Mouse (Mus musculus) left cerebral cortex, postnatal 10 days (tissue): Measurements from ENCODE around the gene Ccl17. TPM values are rescaled to one million over a fixed set of nuclear protein-coding genes. Genes with fewer than 3 reads are reported as not detected.

Experiments used
- DNase-seq, 2 experiments: peaks; one replicate each; pipeline ENCODE4 v3.0.0; 2021 to 2022; ENCODE audit warnings: low spot score in 2 of 2, mixed read lengths in 1 of 2; ENCODE audit errors: extremely low spot score in 1 of 2
- intact Hi-C: fragments of 180-260 bp; cut with DNase I; formaldehyde crosslinking; loops from one replicate; pipeline ENCODE4 v1.15.1; 2025
- total RNA-seq, 2 experiments: library from RNA; stranded (reverse); gene quantifications; 2 replicates each; pipeline ENCODE4 v1.2.3; 2021

The Ccl17 gene
- total RNA-seq, 2 experiments from 2014 or later, result 10.8 to 12.3 TPM

DNA sequence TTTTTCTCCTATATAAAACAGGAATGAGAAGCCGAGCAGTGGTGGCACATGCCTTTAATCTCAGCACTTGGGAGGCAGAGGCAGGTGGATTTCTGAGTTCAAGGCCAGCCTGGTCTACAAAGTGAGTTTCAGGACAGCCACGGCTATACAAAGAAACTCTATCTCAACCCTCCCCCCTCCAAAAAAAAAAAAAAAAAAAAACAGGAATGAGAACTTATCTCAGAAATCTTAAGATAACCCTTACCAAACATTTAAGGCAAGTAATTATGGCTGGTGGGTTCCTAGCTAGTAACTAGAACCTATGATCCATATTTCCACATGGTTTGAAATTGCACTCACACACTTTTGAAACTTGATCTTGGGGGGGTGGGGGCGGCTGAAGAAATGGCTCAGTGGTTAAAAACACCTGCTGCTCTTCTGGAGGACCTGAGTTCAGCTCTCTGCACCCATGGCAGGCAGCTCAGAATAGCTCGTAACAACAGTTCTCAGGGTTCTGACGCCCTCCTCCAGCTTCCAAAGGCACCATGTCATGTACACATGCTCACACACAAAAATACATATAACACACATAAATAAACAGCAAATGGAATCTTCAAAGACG lies 24.2 kb upstream of the Ccl17 start:
- intact Hi-C loops, result no loop called here
- no peak for DNase-seq

DNA sequence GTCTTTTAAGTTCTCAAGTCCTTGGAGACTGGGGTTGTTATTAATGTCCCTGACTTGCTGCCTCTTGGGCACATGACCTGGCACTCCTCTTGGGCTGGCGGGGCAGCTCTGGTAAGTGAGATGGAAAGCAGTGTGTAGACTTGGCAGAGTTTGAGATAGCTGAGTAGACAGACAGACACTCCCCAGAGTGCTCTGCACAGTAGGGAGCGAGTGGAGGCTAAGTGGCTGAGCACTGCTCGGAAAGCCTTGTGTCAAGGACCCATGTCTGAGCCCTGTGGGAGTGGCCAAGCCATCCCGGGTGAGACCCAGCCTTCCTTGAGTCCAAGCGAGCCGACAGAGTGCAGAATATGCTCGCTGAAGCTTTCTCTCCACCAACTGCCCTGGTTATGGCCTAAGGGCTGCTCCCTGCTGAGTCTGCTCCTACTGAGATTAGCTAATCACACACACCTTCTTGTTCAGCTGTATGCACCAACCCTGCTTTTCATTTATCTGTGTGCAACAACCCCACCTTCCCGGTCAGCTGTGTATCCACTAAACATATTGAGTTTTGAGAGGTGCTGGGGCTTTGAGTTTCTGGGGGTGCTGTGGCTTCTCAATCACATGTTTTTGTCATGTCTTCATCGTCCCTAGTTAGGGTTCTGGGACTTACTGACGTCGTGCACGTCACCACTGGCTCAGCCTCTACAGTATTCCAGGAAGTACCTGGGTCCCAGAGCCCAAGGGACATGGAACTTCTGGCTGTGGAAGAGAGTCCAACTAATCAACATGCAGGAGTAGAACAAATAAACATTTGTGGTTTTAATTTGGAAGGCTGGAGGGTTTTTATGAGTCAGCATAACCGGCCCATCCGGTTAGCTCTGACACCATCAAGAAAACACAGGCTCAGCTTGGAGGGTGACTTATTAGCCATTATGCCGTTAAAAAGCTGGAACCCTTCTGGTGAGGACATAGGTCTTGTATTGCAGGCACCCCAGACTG lies 22.4 kb upstream of the Ccl17 start:
- intact Hi-C loops, result no loop called here
- DNase-seq, result peak in 1 of 2 experiments; percentile 42

DNA sequence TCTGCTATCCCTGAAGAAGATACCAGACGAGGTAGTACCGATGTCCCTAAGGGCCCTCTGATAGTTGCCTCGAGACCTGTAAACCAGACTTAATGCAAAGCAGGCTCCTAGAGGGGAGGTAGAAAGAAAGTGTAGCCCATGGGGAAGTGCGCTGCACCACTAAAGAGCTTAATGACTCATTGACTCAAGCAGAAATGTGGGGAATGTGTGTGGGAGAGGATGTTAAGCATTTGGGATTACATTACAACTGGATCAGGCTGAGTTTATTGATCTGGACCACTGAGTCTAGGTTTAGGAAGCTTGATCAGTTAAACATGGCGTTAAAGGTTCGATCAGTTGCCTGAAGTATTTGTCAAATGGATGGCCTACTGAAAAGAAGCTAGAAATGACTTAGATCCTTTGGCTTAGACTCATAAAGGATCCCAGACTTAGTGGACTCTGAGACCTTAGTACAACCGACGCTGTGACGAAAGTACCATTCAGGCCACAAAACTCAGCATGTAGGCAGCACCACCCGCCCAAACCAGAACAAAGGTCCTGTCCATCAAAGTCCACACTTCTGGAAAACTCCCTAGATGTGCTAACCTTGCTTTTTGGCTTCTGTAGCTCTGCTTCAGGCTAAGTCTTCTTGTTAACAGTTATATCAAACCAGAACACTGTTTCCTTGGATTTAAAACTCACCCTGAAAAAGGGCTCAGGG lies 20.8 kb upstream of the Ccl17 start:
- intact Hi-C loops, result no loop called here
- DNase-seq, result no peak

DNA sequence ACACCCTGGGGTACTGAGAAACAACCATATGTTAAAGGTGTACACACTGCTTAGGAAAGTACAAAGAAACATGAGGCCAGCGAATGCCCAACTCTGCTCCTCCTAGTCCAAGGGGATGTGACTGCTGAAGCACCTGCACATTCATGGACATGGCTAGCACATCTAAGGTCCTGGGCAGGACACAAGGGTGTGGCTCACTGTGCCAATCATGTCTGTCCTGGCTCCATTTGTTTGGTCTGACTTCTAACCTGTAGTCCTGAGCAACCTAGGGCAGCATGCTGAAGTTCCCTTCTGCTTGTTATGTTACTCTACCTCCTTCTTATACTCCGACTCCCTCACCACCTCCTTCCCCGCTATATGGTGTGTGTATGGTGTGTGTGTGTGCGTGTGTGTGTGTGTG lies 15.9 kb upstream of the Ccl17 start:
- intact Hi-C loops, result no loop called here
- no peak for DNase-seq

DNA sequence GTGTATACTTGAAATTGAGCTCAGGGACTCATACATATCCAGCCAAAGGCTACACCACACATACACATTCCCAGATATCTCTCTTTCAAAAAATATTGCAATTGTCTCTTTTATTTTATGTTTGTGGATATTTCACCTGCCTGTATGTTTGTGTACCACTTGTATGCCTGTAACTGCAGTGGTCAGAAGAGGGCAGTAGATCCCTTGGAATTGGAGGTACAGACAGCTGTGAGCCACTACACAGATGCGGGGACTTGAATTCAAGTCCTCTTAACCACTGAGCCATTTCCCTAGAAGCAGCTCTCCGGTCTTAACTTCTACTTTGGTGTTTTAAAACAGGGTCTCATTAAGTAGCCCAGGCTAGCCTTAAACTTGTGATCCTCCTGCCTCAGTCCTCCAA lies 15.5 kb upstream of the Ccl17 start:
- intact Hi-C loops, result no loop called here

DNA sequence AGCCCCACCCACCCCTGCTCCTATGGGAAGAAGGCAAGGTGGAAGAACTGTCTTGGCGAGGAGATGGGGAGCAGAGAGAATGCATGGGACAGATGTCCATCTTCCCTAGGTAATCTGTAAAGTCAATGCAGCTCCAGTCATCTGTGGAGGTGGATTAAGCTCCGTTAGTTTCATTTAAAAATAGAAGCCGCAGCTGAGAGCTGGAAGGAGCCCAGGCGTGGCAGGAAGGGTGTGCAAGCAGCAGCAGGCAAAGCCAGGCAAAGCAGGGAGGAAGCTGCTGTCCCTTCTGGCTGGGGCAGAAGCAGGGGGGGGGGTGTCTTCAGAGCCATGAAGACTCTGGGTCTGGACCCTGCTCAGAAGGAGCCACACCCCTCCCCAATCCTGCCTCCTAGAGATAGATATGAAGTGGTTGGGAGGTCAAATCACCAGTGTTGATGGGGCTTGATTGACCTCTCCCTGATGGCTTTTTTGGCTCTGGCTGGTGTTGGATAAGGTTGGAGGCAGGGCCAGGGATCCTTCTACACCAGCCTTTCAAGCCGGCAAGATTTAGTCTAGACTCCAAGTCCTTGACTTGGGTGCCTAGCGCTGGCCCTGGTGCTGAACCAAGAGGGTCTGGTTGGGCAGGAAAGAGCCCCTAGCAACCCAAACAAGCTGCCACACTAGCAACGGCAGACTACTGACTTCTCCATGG lies 9.8 kb upstream of the Ccl17 start:
- peak in 1 of 2 experiments; percentile 51 for DNase-seq
- intact Hi-C loops, result no loop called here

More for the DNA sequence above, 15.5 kb upstream of the Ccl17 start:
- DNase-seq, result no peak

DNA sequence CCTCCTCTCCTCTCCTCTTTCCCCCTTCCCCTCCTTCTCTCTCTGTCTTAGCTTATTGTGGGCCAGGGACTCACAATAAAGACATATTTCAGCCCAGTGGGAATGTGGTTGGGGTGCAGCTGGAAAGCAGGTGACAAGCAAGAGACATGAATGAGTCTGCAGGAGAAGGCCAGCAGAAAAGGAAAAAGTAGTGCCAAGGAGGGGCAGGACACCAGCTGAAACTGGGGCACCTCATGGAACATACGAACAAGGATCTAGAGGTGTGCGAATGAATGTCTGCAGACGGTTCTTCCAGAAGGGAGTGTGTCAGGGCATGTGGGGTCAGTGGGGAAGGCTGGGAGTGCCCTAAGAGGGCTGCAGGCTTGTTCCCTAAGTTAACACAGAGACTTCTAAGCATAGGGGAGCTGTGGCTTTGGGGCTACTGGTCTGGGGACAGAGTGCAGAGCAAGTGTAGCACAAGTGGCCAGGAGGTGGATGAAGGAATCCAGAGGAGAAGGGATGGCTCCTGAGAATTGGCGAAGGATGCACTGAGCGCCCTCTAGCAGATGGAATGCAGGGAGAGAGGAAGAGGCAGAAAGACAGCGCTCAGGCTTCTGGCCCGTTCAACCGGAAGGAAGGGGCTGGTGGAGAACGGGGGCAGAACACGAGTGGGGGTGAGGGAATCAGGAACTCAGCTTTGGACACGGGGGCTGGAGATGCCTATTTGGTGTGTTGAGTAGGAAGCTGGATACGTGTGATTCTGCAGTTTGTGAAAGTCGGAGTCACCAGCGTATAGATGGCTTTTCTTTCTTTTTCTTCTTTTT lies 8.8 kb upstream of the Ccl17 start:
- intact Hi-C loops, result no loop called here

DNA sequence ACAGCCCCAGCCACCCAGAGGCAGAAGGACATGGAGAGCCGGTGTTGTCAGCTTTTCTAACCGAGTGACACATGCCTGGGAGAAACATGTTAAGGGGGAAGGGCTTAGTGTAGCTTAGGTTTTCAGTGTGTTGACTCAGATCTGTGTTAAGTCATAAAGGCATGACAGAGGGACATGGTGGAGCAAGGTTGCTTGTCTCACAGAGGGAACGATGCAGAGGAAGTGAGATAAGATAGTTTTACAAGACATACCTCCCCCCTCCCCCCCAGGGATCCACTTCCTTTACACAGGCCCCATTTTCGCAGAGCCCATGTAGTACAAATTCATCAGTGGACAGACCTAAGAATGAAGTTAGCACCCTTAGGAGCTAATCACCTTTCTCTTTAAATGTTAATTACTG lies 7.9 kb upstream of the Ccl17 start:
- no peak for DNase-seq
- intact Hi-C loops, result no loop called here

More for the DNA sequence above, 8.8 kb upstream of the Ccl17 start:
- DNase-seq, result peak in 1 of 2 experiments; percentile 67

DNA sequence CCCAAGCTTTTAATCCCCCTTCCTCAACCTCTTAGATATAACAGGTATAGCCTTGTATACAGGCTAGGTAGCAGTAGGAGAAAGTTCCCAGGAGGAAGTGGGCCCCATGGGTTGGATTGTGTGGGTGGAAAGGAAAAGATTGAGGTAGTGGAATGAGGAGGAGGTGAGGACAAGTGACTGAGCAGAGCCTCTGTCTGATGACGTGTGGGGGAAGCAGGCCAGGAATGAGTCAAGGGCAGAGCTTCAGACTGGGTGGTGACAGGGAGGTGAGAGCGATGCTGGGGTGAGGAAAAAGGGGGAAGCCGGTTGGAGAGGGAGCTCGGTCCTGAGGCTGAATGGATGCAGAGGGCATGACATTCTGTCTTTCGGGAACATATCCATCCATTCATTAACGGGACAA lies 6.7 kb upstream of the Ccl17 start:
- no peak for DNase-seq

DNA sequence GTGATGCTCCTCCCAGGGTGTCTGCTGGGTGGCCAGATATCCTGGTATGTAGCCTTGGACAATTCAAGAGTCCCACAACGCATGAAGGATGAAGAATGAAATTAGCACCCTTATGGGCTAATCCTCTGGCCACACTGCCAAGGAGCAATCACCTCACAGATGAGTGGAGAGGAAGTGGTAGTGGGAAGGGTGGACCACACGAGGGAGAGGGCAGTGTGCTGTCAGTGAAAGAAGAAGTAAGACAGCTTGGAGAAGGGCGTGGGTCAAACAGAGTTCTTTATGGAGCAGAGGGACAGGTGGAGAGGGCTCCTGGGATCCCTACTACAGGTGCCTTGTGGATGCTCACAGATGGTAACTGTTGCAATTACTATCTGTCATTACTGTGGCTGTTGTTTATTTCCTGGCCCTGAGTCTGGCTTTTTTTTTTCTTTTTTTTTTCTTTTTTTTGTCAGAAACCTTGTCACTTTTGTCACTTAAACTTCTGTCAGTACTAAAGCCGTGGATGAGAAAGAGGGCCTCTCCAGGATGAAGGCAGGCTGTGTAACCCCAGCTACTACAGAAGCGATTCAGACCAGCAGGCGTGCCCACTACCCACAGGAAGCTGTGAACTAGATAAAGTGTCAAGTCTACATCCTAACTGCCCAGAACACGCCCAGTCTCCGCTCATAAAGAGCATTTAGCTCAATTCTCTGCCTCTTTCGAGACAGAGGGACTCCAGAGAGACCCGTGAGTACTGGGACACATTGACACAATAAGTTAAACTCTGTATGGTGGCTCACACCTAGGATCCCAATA lies 5.5 kb upstream of the Ccl17 start:
- DNase-seq, result no peak
- intact Hi-C loops, result no loop called here

More for the DNA sequence above, 6.7 kb upstream of the Ccl17 start:
- intact Hi-C loops, result no loop called here

DNA sequence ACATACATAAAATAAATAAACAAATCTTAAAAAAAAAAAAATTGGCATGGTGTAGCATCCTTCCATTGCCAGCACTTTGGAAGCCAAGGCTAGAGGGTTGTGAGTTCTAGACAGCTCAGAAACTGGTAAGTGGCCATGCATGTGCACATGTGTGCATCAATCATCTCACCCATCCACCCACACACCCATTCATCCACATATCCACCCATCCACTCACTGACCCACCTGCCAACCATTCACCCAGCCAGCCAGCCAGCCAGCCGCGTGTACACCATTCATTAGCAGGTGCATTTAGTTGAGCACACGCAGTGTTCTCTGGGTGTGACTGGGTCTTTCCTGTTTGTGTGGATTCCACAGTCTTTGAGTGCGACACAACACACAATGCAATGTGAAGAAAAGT lies 4.4 kb upstream of the Ccl17 start:
- DNase-seq, result no peak
- intact Hi-C loops, result no loop called here

DNA sequence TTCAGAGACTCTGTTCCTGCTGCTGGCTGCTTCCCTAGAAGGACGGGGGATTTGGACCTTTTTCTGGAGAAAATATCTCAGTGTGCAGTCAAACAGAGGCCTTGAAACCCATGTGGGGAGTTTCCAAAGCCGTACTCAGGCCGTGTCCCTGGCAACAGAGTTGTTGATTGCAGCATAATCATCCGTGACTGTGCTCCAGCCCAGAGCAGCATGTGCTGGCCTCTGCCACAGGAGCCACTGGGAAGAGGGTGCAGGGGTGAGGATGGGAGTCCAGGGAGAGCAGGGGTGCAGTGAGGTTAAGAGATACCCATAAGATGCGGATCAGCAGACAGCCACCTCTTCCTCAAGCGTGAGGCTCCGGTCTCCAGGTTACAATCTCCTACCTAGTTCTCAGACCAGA lies 2.7 kb upstream of the Ccl17 start:
- intact Hi-C loops, result no loop called here
- peak in 1 of 2 experiments; percentile 27 for DNase-seq

DNA sequence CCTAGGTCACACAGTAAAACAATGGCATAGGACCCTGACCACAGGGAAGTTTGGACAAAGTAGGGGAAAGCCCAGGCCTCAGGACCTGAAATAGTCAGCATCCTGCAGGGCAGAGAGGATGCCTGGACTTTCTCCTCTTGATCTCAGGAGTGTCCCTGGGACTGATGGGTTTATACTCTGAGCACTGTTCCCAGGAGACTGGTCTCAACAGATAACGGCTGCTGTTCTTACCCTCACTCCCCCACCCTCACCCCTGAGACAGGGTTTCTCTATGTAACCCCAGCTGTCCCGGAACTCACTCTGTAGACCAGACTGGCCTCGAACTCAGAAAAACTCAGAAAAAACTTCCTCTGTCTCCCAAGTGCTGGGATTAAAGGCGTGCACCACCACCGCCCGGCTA lies 1.9 kb upstream of the Ccl17 start:
- intact Hi-C loops, result no loop called here
- no peak for DNase-seq

DNA sequence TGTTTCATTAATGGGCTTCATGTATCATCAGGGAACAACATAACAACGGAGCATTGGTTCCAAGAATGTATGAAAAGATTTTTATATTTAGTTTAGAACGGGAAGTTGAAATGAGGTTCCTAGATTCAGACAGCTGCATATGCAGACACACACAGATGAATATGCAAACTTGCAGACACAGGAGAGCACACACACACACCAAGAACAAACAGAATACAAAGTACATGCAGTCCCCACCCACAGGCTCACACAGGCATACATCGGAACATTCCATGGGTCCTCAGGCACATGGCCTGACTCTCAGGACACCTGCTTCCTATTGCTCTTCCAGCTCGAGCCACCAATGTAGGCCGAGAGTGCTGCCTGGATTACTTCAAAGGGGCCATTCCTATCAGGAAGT lies 602 bp downstream of the Ccl17 start:
- DNase-seq, result no peak
- intact Hi-C loops, result loop anchor here (5.0 to 10.0 kb wide), 2 partner anchors 39 to 216 kb away; partner anchors contain the start of gene Cx3cl1

DNA sequence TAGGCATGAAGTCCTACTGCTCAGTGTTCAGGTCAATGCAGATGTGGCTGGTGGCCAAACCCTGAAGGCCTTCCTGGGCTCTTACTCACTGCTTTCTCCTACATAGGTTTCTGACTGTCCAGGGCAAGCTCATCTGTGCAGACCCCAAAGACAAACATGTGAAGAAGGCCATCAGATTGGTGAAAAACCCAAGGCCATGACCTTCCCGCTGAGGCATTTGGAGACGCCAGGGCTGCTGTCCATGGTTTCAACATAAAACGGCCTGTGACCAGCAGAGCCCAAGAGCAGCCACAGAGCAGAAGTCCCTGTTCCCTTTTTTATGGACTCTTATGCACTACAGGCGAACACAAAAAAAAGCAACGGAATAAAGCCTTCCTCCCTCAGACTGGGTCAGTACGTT lies 1.4 kb downstream of the Ccl17 start:
- intact Hi-C loops, result loop anchor here (1.0 to 10.0 kb wide), 3 partner anchors 39 to 217 kb away; partner anchors contain the start of gene Cx3cl1
- DNase-seq, result no peak

DNA sequence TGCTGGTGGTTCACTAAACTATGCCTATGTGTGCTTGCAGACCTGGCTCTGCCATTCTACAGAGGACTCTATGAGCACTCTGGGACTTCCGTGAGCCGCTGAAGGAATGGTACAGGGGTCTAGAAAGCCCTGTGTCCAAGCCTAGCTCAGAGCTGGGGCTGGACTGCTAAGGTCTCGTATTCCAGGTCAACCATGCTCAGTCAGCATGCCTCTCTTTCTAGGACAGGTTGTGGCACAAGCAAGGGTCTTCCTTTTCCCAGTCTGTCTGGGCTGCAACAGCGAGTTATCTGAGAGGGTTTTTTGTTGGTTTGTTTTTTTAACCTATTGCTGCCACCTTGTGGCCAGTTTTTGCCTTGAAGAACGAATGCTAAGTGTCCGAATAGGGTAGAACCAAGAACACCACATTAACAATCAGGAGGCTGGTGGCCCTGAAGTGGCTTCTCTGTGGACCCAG lies 2.4 kb downstream of the Ccl17 start:
- intact Hi-C loops, result loop anchor here (1.0 to 10.0 kb wide), 3 partner anchors 40 to 218 kb away; partner anchors contain the start of gene Cx3cl1
- peak; percentile 78 to 90 for DNase-seq

DNA sequence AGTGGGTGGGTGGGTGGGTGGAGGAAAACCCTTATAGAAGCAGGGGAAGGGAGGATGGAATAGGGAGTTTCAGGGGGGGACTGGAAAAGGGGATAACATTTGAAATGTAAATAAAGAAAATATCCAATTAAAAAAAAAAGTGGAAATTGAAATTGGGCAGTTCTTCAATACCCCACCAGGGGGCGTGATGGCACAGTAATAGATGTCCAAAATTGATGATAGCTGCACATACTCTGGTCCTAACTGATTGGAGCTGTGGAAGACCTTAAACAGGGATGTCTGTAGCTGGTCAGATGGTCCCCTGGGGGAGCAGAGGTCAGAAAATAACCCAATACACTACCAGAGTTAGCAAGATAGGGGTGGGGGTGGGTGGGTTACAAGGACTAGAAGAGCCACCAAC lies 4.3 kb downstream of the Ccl17 start:
- peak in 1 of 2 experiments; percentile 24 for DNase-seq
- intact Hi-C loops, result loop anchor here (5.0 to 10.0 kb wide), 2 partner anchors 42 to 220 kb away; partner anchors contain the start of gene Cx3cl1
